Comparison of ENCODE assay signal across 13 mouse cellular contexts in genomic region chr8:57361003-57361805, GRCm38 (mm10). TPM values are rescaled to one million over a fixed set of nuclear protein-coding genes. Genes with fewer than 3 reads are reported as not detected.
DNase-seq lines count a peak whose midpoint lies in the region; ATAC-seq and TF ChIP-seq lines count a peak whose summit lies in the region.
"Had no signal": no experiment of that assay in that cellular context is flagged by ENCODE, and none has a peak within 500 bp of the region (broad histone marks: within the 10 kb centered on the region; RNA-seq: fewer than 3 reads in every experiment).

No protein-coding gene starts in this region.

- H3K9ac ChIP-seq in kidney, embryonic 16.5 days (replicated peaks; ENCODE audit: low read length), result no peak overlapping the region
- no peak overlapping the region for H3K9ac ChIP-seq in heart, embryonic 11.5 days (ENCODE audit: low read depth, low read length)
- no peak overlapping the region for H3K9ac ChIP-seq in intestine, embryonic 15.5 days

- H3K27me3 ChIP-seq in kidney, embryonic 16.5 days (ENCODE audit: insufficient read depth, low read length), result peaks cover 8% of the 10 kb centered on the region
- H3K27me3 ChIP-seq in heart, embryonic 11.5 days (ENCODE audit: control insufficient read depth, insufficient read depth, low read length), result no peaks in the 10 kb centered on the region
- H3K27me3 ChIP-seq in intestine, embryonic 15.5 days (replicated peaks), result no peaks in the 10 kb centered on the region

- H3K36me3 ChIP-seq in kidney, embryonic 16.5 days (ENCODE audit: insufficient read depth, low read length), result no peaks in the 10 kb centered on the region
- no peaks in the 10 kb centered on the region for H3K36me3 ChIP-seq in heart, embryonic 11.5 days (ENCODE audit: control insufficient read depth, insufficient read depth, low read length)
- no peaks in the 10 kb centered on the region for H3K36me3 ChIP-seq in intestine, embryonic 15.5 days

- no peak for TF ChIP-seq CTCF in layer of hippocampus, adult 2 months (conservative IDR thresholded peaks at IDR 0.05)

- 24% methylated on average over 8 of the region's 8 CpGs for WGBS in kidney, embryonic 16.5 days
- WGBS in heart, embryonic 11.5 days (ENCODE audit: insufficient replicate concordance), result 45% methylated on average over 8 of the region's 8 CpGs
- WGBS in intestine, embryonic 15.5 days, result 43% methylated on average over 8 of the region's 8 CpGs

- DNase-seq in kidney, adult 18-20 months, result peak; percentile 41
- DNase-seq in kidney, adult 9 months, result peak; percentile 44
- peak; percentile 48 for DNase-seq in lung, postnatal 14 days
- DNase-seq in layer of hippocampus, adult 2 months (ENCODE audit: low spot score in 2 of 2), result no peak
- DNase-seq in spleen, postnatal 10 days (ENCODE audit: low spot score in 2 of 2), result no peak
- DNase-seq: gastrocnemius, postnatal 25 days; right cerebral cortex, postnatal 4 days had no signal

- no peak overlapping the region for H3K4me3 ChIP-seq in kidney, embryonic 16.5 days (ENCODE audit: low read length)
- no peak overlapping the region for H3K4me3 ChIP-seq in heart, embryonic 11.5 days (ENCODE audit: low read depth, low read length)
- H3K4me3 ChIP-seq in layer of hippocampus, adult 2 months, result no peak overlapping the region
- H3K4me3 ChIP-seq in intestine, embryonic 15.5 days (replicated peaks), result no peak overlapping the region

- H3K4me2 ChIP-seq in kidney, embryonic 16.5 days (replicated peaks; ENCODE audit: low read depth, low read length), result no peak overlapping the region
- H3K4me2 ChIP-seq in heart, embryonic 11.5 days, result no peak overlapping the region
- no peak overlapping the region for H3K4me2 ChIP-seq in intestine, embryonic 15.5 days (replicated peaks)

- ATAC-seq in kidney, embryonic 16.5 days (ENCODE audit: low FRiP score, low TSS enrichment), result no peak
- ATAC-seq in heart, embryonic 11.5 days (replicated peaks; ENCODE audit: insufficient number of reproducible peaks, low FRiP score, low TSS enrichment), result no peak
- no peak for ATAC-seq in intestine, embryonic 15.5 days
- ATAC-seq: intestine, postnatal 0 days had no signal

- H3K9me3 ChIP-seq in kidney, embryonic 16.5 days (ENCODE audit: low read length), result no peaks in the 10 kb centered on the region
- H3K9me3 ChIP-seq in heart, embryonic 11.5 days (replicated peaks; ENCODE audit: control insufficient read depth, low read length), result no peaks in the 10 kb centered on the region; the same call in 1 of the 2 replicates
- H3K9me3 ChIP-seq in intestine, embryonic 15.5 days, result no peaks in the 10 kb centered on the region

- no peaks in the 10 kb centered on the region for H3K4me1 ChIP-seq in kidney, embryonic 16.5 days (ENCODE audit: insufficient read depth, low read length)
- H3K4me1 ChIP-seq in heart, embryonic 11.5 days (ENCODE audit: control insufficient read depth, insufficient read depth, low read length), result peaks cover 6% of the 10 kb centered on the region; the same call in 1 of the 2 replicates
- 0 out of 2 replicates have a peak, but pooled peaks cover 2% of the 10 kb centered on the region for H3K4me1 ChIP-seq in intestine, embryonic 15.5 days (replicated peaks)

- no peak overlapping the region for H3K27ac ChIP-seq in kidney, embryonic 16.5 days (ENCODE audit: low read length)
- 0 out of 2 replicates have a peak overlapping the region, but pooled peaks have one; percentile 31 for H3K27ac ChIP-seq in heart, embryonic 11.5 days (ENCODE audit: low read depth, low read length)
- no peak overlapping the region for H3K27ac ChIP-seq in layer of hippocampus, adult 2 months
- H3K27ac ChIP-seq in intestine, embryonic 15.5 days, result no peak overlapping the region

RNA-seq across cellular contexts. Expression of gene Hand2, which starts 40.4 kb away (rescaled TPM):
- polyA plus RNA-seq in kidney, embryonic 16.5 days (2015; fragmentation: Nextera tagmentation; extraction: Ambion mirVana), result 0.25 and 0.62 TPM in 2 replicates
- 17.2 and 17.9 TPM in 2 replicates for polyA plus RNA-seq in heart, embryonic 11.5 days (2014; fragmentation: Nextera tagmentation; extraction: Ambion mirVana)
- total RNA-seq in layer of hippocampus, adult 2 months (2021), result not detected
- 6.7 and 9.4 TPM in 2 replicates for polyA plus RNA-seq in intestine, embryonic 15.5 days (2015; fragmentation: Nextera tagmentation; extraction: Ambion mirVana)
- total RNA-seq: left cerebral cortex, postnatal 36 days had no signal
- polyA plus RNA-seq: cortical plate, adult 2 months had no signal

Comparison
In these comparisons a context has a peak if more than half of its experiments do, and no peak if none do; other contexts are left out.
1. DNase-seq: peak in kidney, adult 18-20 months (single experiment), kidney, adult 9 months (single experiment) and lung, postnatal 14 days (single experiment); none in layer of hippocampus, adult 2 months (0 of 2) and spleen, postnatal 10 days (0 of 2).